Mouse (Mus musculus): ENCODE measurements around the gene Tpk1. TPM values are rescaled to one million over a fixed set of nuclear protein-coding genes. Genes with fewer than 3 reads are reported as not detected.
A peak's percentile ranks its signal among the peaks of the same experiment; 100 is the strongest.
"Not testable (repeated sequence)": the region's sequence is repeated elsewhere in the genome, so short reads cannot be mapped to it uniquely, and the experiment has no call there.

The Tpk1 gene
- polyA plus RNA-seq, 2 experiments from 2014 or later, result 9.4 to 12.1 TPM

GRCm38 (mm10) chr6:43638865-43639264, 27.2 kb downstream of the Tpk1 start:
- ATAC-seq, result no peak

DNA sequence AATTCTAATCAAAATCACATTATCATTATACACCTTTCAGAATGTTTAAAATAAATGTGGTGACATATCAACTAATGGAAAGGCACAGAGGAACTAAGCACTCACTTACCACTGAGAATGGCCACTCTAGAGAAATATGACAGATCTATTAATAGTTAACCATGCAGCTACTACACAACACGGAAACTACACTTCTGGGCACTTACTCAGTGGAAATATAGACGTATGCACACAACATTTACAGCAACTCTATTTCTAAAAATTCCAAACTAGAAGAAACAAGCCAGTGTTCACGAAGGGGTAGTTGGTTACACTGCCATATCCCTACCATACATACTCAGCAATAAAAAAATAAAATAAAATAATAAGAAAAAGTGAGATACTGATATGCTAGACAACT, 28.0 kb downstream of the Tpk1 start:
- peak; percentile 42 for ATAC-seq

GRCm38 (mm10) chr6:43636980-43637638, 29.0 kb downstream of the Tpk1 start:
- peak; percentile 63 for ATAC-seq

GRCm38 (mm10) chr6:43633308-43633963, 32.6 kb downstream of the Tpk1 start:
- no peak for ATAC-seq

DNA sequence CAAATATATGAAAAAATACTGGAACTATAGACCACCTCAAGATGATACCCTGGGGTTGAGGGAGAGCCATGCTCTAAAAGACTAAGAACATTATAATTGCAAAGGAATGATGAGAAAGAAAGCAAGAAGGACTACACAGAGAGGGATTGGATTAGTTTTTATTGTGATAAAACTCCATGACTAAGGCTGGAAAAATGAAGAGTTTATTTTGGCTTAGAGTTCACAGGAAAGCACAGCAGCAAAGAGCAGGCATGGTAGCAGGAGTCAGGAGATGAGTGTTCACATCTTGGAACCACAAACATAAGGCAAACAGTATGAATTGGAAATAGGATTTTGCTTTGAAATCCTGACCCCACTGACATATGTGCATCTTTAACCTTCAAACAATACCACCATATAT, 33.2 kb downstream of the Tpk1 start:
- no peak for ATAC-seq

DNA sequence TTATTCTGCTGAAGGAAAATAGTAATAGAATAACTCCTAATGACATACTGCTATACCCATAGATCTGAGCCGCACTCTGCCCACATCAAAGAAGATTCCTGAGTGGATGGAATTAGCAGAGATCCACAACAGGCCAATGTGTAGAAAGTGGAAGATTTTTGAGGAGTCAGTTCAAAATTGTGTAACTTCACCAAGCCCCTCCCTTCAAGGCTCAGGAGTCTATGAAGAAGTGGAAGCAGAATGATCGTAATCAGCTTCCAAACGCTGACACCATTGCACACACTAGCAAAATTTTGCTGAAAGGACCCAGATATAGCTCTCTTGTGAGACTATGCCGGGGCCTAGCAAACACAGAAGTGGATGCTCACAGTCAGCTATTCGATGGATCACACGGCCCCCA, 42.6 kb downstream of the Tpk1 start:
- ATAC-seq, result not testable (repeated sequence)

- peak; percentile 89 for ATAC-seq
These were observed 46.8 kb downstream of the Tpk1 start for GRCm38 (mm10) chr6:43619258-43619657.

DNA sequence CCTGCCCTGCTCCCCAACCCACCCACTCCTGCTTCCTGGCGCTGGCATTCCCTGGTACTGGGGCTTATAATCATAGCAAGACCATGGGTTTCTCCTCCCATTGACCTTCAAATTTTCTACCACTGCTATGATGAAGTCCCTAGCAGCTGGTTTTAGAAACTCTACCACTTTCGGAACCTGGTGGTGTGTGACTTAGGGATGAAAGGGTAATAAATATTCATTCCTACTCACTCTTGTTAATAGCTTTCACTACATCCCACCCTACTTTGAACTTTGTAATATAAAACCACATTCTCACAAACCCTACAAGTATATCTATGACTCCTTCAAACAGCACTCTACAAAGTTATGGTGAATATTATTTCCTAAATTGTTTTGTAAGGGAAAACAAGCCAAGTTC, 54.3 kb downstream of the Tpk1 start:
- ATAC-seq, result no peak

GRCm38 (mm10) chr6:43590841-43591541, 75.1 kb downstream of the Tpk1 start:
- ATAC-seq, result no peak

DNA sequence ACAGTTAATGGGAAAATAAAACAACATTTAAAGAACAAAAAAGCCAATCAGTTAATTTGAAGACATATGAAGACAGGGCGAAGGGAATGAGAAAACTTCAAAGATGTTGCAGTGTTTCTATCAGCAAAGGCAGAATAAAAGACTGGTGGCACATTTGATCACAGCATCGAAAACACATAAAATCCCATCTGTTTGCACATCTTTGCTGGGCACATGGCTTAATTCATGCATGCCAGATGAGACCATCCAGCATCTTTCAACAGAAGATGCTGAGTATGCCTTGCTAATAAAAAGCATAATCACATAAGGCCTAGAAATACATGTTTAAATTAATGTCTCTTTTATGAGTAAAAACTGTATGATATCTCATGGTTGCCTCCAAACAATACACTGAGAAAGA, 80.8 kb downstream of the Tpk1 start:
- no peak for ATAC-seq

GRCm38 (mm10) chr6:43581809-43582208, 84.3 kb downstream of the Tpk1 start:
- ATAC-seq, result no peak

GRCm38 (mm10) chr6:43567885-43568284, 98.2 kb downstream of the Tpk1 start:
- ATAC-seq, result no peak

DNA sequence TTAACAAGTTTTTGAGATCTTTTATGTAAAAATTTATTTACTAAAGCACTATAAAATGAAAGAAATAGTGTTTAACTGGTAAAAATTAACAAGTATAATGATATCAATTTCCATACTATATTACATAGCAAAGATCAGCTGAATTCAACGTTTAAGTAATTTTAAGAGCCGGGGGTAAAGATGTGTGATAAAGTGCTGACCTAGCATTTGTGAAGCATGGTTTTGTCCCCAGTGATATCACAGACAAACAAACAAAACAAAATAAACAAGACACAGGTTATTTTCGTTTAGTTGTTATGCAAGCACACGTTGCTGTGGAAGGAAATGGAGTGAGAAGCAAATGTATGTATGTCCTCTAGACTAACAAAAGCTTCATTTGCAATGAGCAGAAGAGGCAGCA, 103.6 kb downstream of the Tpk1 start:
- no peak for ATAC-seq

GRCm38 (mm10) chr6:43551410-43551809, 114.7 kb downstream of the Tpk1 start:
- ATAC-seq, result no peak

- no peak for ATAC-seq
These were observed 119.5 kb downstream of the Tpk1 start for GRCm38 (mm10) chr6:43546537-43546936.

DNA sequence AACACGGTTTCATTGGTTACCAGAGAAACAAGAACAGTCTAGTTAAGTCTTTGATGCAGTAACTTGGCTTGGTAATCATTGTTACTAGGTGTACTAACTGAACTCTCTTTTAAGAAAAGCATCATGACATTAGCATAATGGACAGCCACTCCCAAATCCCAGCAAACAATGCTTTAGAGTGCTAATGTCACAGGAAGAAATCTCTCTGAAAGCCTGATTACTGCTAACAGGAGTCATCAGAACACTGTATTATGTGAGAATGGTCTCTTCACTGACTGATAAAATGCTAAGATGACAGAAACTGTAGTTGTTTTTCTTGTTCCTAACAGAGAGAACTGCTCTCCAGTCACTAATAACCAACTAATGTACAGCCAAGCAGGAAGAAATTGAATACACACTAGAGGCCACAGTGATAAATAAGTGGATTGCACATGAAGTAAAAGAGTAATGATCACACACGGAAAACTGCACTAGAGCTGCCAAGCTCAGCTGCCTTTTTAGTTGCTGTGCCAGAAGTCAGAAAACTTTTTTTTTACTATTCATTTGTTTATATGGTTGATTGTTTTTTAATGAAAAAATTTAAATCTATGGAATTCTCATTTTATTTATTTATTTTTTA, 128.7 kb downstream of the Tpk1 start:
- no peak for ATAC-seq

DNA sequence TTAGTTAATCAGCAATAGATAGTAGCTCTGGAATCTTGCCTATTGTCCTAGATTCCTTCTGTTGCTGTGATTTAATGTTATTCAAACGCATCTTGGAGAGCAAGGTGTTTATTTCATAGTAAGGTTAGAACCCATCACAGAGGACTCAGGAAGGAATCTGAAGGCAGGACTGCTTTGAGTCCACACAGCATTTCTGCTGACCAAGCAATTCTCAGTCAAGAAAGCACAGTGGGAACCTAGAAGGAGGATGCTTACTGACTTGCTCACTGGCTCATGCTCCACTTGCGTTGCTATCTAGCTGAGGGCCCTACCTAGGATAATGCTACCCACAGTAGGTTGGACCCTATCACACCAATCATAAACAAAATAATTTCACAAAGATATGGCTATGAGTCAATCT, 130.6 kb downstream of the Tpk1 start:
- ATAC-seq, result no peak

- no peak for ATAC-seq
These were observed 132.8 kb downstream of the Tpk1 start for GRCm38 (mm10) chr6:43533323-43533722.

DNA sequence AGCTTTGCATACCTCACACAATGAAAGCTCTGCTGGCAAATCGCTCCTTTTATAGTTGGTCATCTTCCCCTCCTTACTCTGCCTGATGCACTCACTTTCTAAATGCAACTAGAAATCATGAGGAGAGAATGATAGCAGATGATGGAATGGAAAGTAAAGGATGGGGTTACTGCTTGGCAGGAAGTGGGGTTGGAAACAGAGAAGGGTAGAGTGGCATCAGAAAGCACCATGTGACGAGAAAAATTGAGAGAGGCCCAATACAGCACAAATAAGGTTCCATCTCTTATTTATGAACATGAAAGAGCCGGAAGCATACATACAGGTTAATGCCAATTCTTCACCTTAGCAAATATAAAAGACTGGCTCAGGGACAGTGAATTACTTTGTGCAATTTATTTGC, 133.3 kb downstream of the Tpk1 start:
- peak; percentile 81 for ATAC-seq

GRCm38 (mm10) chr6:43531996-43532395, 134.1 kb downstream of the Tpk1 start:
- no peak for ATAC-seq

GRCm38 (mm10) chr6:43528996-43529395, 137.1 kb downstream of the Tpk1 start:
- ATAC-seq, result no peak

DNA sequence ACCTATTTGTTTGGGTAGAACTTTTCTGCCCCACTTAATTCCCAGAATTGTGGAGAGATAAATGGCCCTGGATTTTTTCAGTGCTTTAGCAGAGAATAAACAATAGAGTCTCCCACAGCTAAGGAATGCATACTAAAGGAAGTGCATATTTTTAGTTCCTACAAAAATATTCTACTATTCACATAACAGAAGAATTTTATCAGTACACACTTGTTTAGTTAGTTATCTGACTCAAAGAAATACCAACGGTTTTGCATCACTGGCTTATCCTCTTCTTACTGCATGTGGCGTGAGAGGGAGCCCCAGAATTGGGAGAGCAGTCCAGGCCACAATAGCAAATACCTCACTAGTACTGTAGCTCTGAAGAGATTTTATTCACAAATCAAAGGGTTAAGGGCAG, 141.1 kb downstream of the Tpk1 start:
- no peak for ATAC-seq

GRCm38 (mm10) chr6:43522046-43522445, 144.0 kb downstream of the Tpk1 start:
- ATAC-seq, result no peak

DNA sequence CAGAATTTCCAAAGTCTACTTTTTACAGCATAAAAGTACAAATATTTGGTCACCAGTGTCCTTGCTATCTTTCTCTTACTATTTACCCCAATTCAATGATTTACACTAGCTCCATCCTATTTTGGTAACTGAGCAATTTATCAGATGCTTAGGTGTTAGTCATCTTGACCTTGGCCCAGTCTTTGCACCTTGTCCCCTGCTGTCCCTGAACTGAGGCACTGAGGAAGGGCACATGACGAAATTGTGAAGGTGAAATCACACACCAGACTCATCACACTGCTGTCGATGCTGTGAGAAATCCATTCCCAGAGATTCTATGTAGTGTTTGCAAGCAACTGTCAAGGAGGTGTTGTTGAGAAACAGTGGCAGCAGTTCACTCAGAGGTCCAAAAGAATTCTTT, 145.9 kb downstream of the Tpk1 start:
- ATAC-seq, result no peak

All from CD4-positive, CD25-positive, alpha-beta regulatory T cell, adult 4 months (primary cell).